Mouse (Mus musculus) natural killer cell, adult 2 months (primary cell): ENCODE results near the gene Cnot11.
"Not testable (repeated sequence)": the region's sequence is repeated elsewhere in the genome, so short reads cannot be mapped to it uniquely, and the experiment has no call there.

Source experiments
- DNase-seq, 2 experiments: peaks; one replicate each; pipeline ENCODE4 v3.0.0; 2022; ENCODE audit warnings: low spot score in 2 of 2

Gene Cnot11

GRCm38 (mm10) chr1:39579139-39579538 is 44.3 kb downstream of the Cnot11 start:
- DNase-seq, result no peak

GRCm38 (mm10) chr1:39581215-39581614 is 46.4 kb downstream of the Cnot11 start:
- no peak for DNase-seq

DNA sequence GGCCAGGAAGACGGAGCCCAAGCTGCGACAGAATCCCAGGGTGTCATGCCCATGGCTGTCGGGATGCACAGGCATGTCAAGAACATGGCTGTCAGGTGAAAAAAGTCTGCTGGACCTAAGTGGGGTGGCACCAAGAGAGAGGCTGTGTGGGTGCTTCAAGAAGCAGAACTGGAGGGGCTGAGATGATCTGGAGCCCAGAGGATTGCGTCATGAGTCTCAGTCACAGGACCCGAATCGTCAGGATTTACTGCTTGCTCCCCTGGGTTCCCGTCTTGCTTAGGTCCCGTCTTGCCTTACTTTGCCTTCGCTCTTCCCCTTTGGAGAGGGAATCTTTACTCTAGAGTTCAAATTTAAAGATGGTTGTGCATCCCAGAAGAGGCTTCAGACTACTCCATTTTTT is 48.4 kb downstream of the Cnot11 start:
- no peak for DNase-seq

- no peak for DNase-seq
Observed at GRCm38 (mm10) chr1:39585416-39585815, 50.6 kb downstream of the Cnot11 start.

GRCm38 (mm10) chr1:39590193-39590592 is 55.4 kb downstream of the Cnot11 start:
- DNase-seq, result no peak

DNA sequence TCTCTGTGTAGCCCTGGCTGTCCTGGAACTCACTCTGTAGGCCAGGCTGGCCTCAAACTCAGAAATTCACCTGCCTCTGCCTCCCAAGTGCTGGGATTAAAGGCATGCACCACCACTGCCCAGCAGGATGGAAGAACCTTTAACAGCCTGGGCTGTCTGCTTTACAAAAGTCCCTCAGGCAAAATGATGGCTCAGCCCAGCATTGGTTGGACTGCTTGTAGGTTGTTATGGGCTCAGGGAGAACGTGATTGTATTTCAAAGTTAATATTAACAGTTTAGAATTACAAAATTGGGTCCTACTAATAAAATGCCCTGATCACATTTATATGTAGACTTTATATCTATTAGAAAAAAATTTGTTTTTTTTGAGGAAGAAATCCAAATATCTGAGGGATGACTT is 56.8 kb downstream of the Cnot11 start:
- not testable (repeated sequence) for DNase-seq

- no peak for DNase-seq
Observed at GRCm38 (mm10) chr1:39592090-39592489, 57.3 kb downstream of the Cnot11 start.

DNA sequence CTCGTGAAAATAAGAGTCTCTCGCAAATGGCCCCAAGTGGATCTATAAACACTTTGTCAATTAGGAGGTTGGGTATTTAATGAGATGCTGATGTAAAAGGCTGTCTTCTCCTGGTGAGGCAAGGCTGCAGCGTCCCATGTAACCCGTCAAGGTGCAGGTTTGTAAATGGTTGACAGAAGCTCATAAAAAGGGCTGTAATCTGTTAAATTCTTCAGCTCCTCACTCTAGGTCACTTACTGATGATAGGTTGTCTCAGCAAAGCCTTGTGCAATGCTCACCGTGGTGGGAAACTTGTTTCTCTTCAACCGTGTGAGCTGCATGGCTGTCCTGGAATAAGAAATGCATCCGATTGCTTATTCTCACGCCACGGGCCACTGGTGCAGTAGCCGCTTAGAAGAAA is 59.0 kb downstream of the Cnot11 start:
- no peak for DNase-seq
